Mouse (Mus musculus): Measurements from ENCODE around the gene Atp6v1g1. TPM values are rescaled to one million over a fixed set of nuclear protein-coding genes. Genes with fewer than 3 reads are reported as not detected.

Gene Atp6v1g1
- polyA plus RNA-seq, 1 experiment from 2014 or later, result 367 TPM

DNA sequence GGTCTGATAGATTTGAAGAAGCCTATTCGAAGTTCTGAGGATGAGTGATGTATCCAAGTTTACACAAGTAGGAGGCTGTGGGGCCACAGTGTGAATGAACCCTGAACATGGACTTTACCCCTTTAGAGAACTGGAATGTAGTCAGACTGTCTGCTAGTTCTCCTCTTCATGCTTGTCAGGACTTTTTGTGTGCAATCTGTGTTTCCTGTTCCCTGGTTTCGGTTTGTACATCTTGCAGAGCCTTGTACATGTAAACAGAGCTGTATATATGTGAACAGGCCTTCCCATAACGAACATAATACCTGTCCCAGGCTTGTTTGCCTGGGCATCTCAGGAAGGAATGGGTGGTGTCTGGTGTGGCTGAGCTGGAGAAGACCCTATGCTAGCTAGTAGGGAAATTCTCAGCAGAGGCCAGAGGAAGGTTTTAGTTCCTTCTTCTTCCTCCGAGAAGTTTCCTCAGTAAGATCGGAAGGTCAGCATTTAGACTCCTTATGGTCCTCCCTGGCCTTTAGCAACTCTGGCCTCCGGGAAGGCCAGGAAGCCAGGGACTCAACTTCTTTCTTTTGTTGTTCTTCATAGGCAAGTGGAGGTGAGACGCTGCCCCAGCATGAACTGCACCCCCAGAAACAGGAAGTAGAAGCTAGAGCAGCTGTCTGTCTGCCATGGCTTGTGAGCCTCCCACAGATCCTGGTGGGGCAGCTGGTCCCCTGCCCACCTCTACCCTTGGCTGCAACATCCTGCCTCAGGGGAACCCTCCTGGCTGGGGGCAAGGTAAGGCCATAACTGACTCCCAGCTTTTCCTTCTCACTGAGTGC lies 17.5 kb downstream of the Atp6v1g1 start:
- H3K4me2 ChIP-seq (replicated peaks), result no peak overlapping the region
- no peak for ATAC-seq (ENCODE audit: low FRiP score, low read depth)
- peaks cover 13% of the 10 kb centered on the region for H3K27me3 ChIP-seq
- H3K9me3 ChIP-seq, result no peaks in the 10 kb centered on the region
- no peak overlapping the region for H3K27ac ChIP-seq (replicated peaks)
- WGBS, result 80% methylated on average over 7 of the region's 7 CpGs
- H3K4me1 ChIP-seq, result peaks cover 26% of the 10 kb centered on the region
- no peak overlapping the region for H3K4me3 ChIP-seq
- H3K9ac ChIP-seq (replicated peaks), result no peak overlapping the region
- H3K36me3 ChIP-seq, result no peaks in the 10 kb centered on the region

- WGBS, result 87% methylated on average over 4 of the region's 4 CpGs
- H3K4me1 ChIP-seq, result peaks cover 19% of the 10 kb centered on the region
- no peaks in the 10 kb centered on the region for H3K9me3 ChIP-seq
- no peak overlapping the region for H3K27ac ChIP-seq (replicated peaks)
- H3K4me2 ChIP-seq (replicated peaks), result no peak overlapping the region
- ATAC-seq (ENCODE audit: low FRiP score, low read depth), result no peak
- no peak overlapping the region for H3K4me3 ChIP-seq
- no peak overlapping the region for H3K9ac ChIP-seq (replicated peaks)
- H3K36me3 ChIP-seq, result no peaks in the 10 kb centered on the region
- H3K27me3 ChIP-seq, result 0 out of 2 replicates have a peak, but pooled peaks cover 6% of the 10 kb centered on the region
Measured at GRCm38 (mm10) chr4:63562742-63563141, 18.2 kb downstream of the Atp6v1g1 start.

GRCm38 (mm10) chr4:63567712-63568390 lies 23.3 kb downstream of the Atp6v1g1 start:
- H3K4me2 ChIP-seq (replicated peaks), result no peak overlapping the region
- H3K36me3 ChIP-seq, result no peaks in the 10 kb centered on the region
- no peak overlapping the region for H3K27ac ChIP-seq (replicated peaks)
- H3K4me1 ChIP-seq, result peaks cover 10% of the 10 kb centered on the region; the same call in 1 of the 2 replicates
- H3K9me3 ChIP-seq, result no peaks in the 10 kb centered on the region
- no peaks in the 10 kb centered on the region for H3K27me3 ChIP-seq
- ATAC-seq (ENCODE audit: low FRiP score, low read depth), result no peak
- H3K9ac ChIP-seq (replicated peaks), result no peak overlapping the region
- WGBS, result 86% methylated on average over 10 of the region's 10 CpGs
- no peak overlapping the region for H3K4me3 ChIP-seq

- no peak overlapping the region for H3K4me2 ChIP-seq (replicated peaks)
- 74% methylated on average over 8 of the region's 8 CpGs for WGBS
- H3K9ac ChIP-seq (replicated peaks), result no peak overlapping the region
- H3K9me3 ChIP-seq, result no peaks in the 10 kb centered on the region
- no peaks in the 10 kb centered on the region for H3K36me3 ChIP-seq
- no peak overlapping the region for H3K4me3 ChIP-seq
- H3K27ac ChIP-seq (replicated peaks), result no peak overlapping the region
- no peaks in the 10 kb centered on the region for H3K27me3 ChIP-seq
- ATAC-seq (ENCODE audit: low FRiP score, low read depth), result no peak
- H3K4me1 ChIP-seq, result peaks cover 10% of the 10 kb centered on the region; the same call in 1 of the 2 replicates
Measured at GRCm38 (mm10) chr4:63569322-63569721, 24.8 kb downstream of the Atp6v1g1 start.

- H3K9ac ChIP-seq (replicated peaks), result 0 out of 2 replicates have a peak overlapping the region, but pooled peaks have one; percentile 15
Measured at GRCm38 (mm10) chr4:63570208-63570781, 25.7 kb downstream of the Atp6v1g1 start.

GRCm38 (mm10) chr4:63572621-63573020 lies 28.0 kb downstream of the Atp6v1g1 start:
- no peaks in the 10 kb centered on the region for H3K36me3 ChIP-seq
- H3K4me2 ChIP-seq (replicated peaks), result no peak overlapping the region
- no peak overlapping the region for H3K4me3 ChIP-seq
- peaks cover 3% of the 10 kb centered on the region; the same call in 1 of the 2 replicates for H3K9me3 ChIP-seq
- 90% methylated on average over 5 of the region's 5 CpGs for WGBS
- no peak overlapping the region for H3K9ac ChIP-seq (replicated peaks)
- no peak overlapping the region for H3K27ac ChIP-seq (replicated peaks)
- H3K27me3 ChIP-seq, result no peaks in the 10 kb centered on the region
- ATAC-seq (ENCODE audit: low FRiP score, low read depth), result no peak
- peaks cover 10% of the 10 kb centered on the region; the same call in 1 of the 2 replicates for H3K4me1 ChIP-seq

More at GRCm38 (mm10) chr4:63570208-63570781, 25.7 kb downstream of the Atp6v1g1 start:
- Histone ChIP-seq H3K4me3 (no peak overlapping the region), H3K27ac (replicated peaks) (no peak overlapping the region), H3K4me2 (replicated peaks) (no peak overlapping the region), H3K4me1 (peaks cover 10% of the 10 kb centered on the region; the same call in 1 of the 2 replicates), H3K9me3 (no peaks in the 10 kb centered on the region), H3K27me3 (no peaks in the 10 kb centered on the region), H3K36me3 (no peaks in the 10 kb centered on the region)
- no peak for ATAC-seq (ENCODE audit: low FRiP score, low read depth)
- WGBS, result 19% methylated on average over 7 of the region's 7 CpGs

GRCm38 (mm10) chr4:63579649-63580048 lies 35.1 kb downstream of the Atp6v1g1 start:
- H3K36me3 ChIP-seq, result no peaks in the 10 kb centered on the region
- peaks cover 5% of the 10 kb centered on the region; the same call in 1 of the 2 replicates for H3K9me3 ChIP-seq
- WGBS, result 70% methylated on average over 14 of the region's 14 CpGs
- H3K4me2 ChIP-seq (replicated peaks), result no peak overlapping the region
- H3K4me3 ChIP-seq, result no peak overlapping the region
- peak overlapping the region; percentile 65 for H3K27ac ChIP-seq (replicated peaks)
- ATAC-seq (ENCODE audit: low FRiP score, low read depth), result peak; percentile 31
- H3K4me1 ChIP-seq, result peaks cover 10% of the 10 kb centered on the region
- no peak overlapping the region for H3K9ac ChIP-seq (replicated peaks)
- H3K27me3 ChIP-seq, result no peaks in the 10 kb centered on the region

GRCm38 (mm10) chr4:63580078-63580477 lies 35.5 kb downstream of the Atp6v1g1 start:
- no peak overlapping the region for H3K4me2 ChIP-seq (replicated peaks)
- peaks cover 5% of the 10 kb centered on the region; the same call in 1 of the 2 replicates for H3K9me3 ChIP-seq
- H3K4me1 ChIP-seq, result peaks cover 10% of the 10 kb centered on the region
- H3K4me3 ChIP-seq, result no peak overlapping the region
- peak; percentile 85 for ATAC-seq (ENCODE audit: low FRiP score, low read depth)
- 12% methylated on average over 6 of the region's 6 CpGs for WGBS
- no peaks in the 10 kb centered on the region for H3K27me3 ChIP-seq
- peak overlapping the region; percentile 65 for H3K27ac ChIP-seq (replicated peaks)
- no peaks in the 10 kb centered on the region for H3K36me3 ChIP-seq
- H3K9ac ChIP-seq (replicated peaks), result no peak overlapping the region

- Histone ChIP-seq H3K4me2 (replicated peaks) (no peak overlapping the region), H3K36me3 (no peaks in the 10 kb centered on the region), H3K4me1 (peaks cover 10% of the 10 kb centered on the region), H3K27ac (replicated peaks) (no peak overlapping the region), H3K4me3 (no peak overlapping the region), H3K27me3 (no peaks in the 10 kb centered on the region), H3K9me3 (peaks cover 3% of the 10 kb centered on the region; the same call in 1 of the 2 replicates), H3K9ac (replicated peaks) (no peak overlapping the region)
- WGBS, result 61% methylated on average over 5 of the region's 5 CpGs
- no peak for ATAC-seq (ENCODE audit: low FRiP score, low read depth)
Measured at GRCm38 (mm10) chr4:63582580-63582979, 38.0 kb downstream of the Atp6v1g1 start.

DNA sequence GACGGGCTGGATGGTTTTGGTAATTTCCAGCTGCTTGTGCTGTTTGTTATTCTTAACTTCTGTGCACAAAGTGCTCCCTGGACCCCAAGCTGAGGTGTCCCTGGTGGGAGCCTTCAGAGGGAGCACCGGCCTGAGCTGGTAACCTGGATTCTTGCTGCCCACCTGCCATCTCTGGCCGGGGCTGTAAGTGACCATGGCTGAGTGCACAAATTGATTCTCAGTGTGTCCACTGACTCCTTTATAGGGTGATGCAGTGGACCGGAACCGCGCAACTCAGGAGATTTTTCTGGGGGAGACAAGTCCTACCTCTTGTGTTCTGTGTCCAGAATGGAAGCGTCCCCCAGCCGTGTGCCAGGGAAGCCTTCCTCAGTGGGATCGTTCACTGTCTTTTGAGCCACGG lies 40.6 kb downstream of the Atp6v1g1 start:
- no peaks in the 10 kb centered on the region for H3K27me3 ChIP-seq
- peaks cover 2% of the 10 kb centered on the region for H3K4me1 ChIP-seq
- H3K36me3 ChIP-seq, result no peaks in the 10 kb centered on the region
- H3K9me3 ChIP-seq, result no peaks in the 10 kb centered on the region
- no peak for ATAC-seq (ENCODE audit: low FRiP score, low read depth)
- H3K27ac ChIP-seq (replicated peaks), result no peak overlapping the region
- no peak overlapping the region for H3K4me2 ChIP-seq (replicated peaks)
- H3K9ac ChIP-seq (replicated peaks), result no peak overlapping the region
- 78% methylated on average over 10 of the region's 10 CpGs for WGBS
- H3K4me3 ChIP-seq, result no peak overlapping the region

- ATAC-seq (ENCODE audit: low FRiP score, low read depth), result no peak
- Histone ChIP-seq H3K4me2 (replicated peaks) (no peak overlapping the region), H3K4me3 (no peak overlapping the region), H3K27ac (replicated peaks) (no peak overlapping the region), H3K36me3 (no peaks in the 10 kb centered on the region), H3K9me3 (no peaks in the 10 kb centered on the region), H3K9ac (replicated peaks) (no peak overlapping the region), H3K4me1 (no peaks in the 10 kb centered on the region), H3K27me3 (no peaks in the 10 kb centered on the region)
- WGBS, result 66% methylated on average over 2 of the region's 2 CpGs
Measured at GRCm38 (mm10) chr4:63586240-63586639, 41.7 kb downstream of the Atp6v1g1 start.

GRCm38 (mm10) chr4:63589987-63590386 lies 45.4 kb downstream of the Atp6v1g1 start:
- H3K4me2 ChIP-seq (replicated peaks), result no peak overlapping the region
- no peaks in the 10 kb centered on the region for H3K9me3 ChIP-seq
- H3K27me3 ChIP-seq, result no peaks in the 10 kb centered on the region
- no peaks in the 10 kb centered on the region for H3K4me1 ChIP-seq
- H3K9ac ChIP-seq (replicated peaks), result no peak overlapping the region
- 87% methylated on average over 7 of the region's 7 CpGs for WGBS
- no peak overlapping the region for H3K27ac ChIP-seq (replicated peaks)
- no peaks in the 10 kb centered on the region for H3K36me3 ChIP-seq
- ATAC-seq (ENCODE audit: low FRiP score, low read depth), result no peak
- H3K4me3 ChIP-seq, result no peak overlapping the region

Measured in midbrain, embryonic 12.5 days (tissue).